Mouse (Mus musculus) heart, postnatal 0 days (tissue): ENCODE data around the gene Slc25a41. TPM values are rescaled to one million over a fixed set of nuclear protein-coding genes. Genes with fewer than 3 reads are reported as not detected.

Source experiments
- ATAC-seq: fragments of 200-750 bp; cut with Nextera tagmentation; 2 replicates; pipeline ENCODE4 v1.8.0; 2017; ENCODE audit warnings: low read depth, moderate number of reproducible peaks, moderate library complexity; ENCODE audit not compliant: insufficient read depth
- DNase-seq: peaks from one replicate; pipeline ENCODE4 v3.0.0-alpha.2; 2016; ENCODE audit warnings: low spot score
- H3K27ac ChIP-seq: fragments of 300-500 bp; sonication (generic); 2 replicates; pipeline ENCODE4 v1.5.1; 2014; ENCODE audit warnings: low read depth, mild to moderate bottlenecking
- H3K27me3 ChIP-seq: fragments of 300-500 bp; sonication (generic); 2 replicates; pipeline ENCODE4 v1.6.1; 2014; ENCODE audit warnings: low read length, mixed read lengths; ENCODE audit not compliant: control insufficient read depth, insufficient read depth
- H3K36me3 ChIP-seq: fragments of 300-500 bp; sonication (generic); replicated peaks from 2 replicates; pipeline ENCODE4 v1.6.1; 2014; ENCODE audit warnings: low read length, mixed read lengths; ENCODE audit not compliant: control insufficient read depth, insufficient read depth
- H3K4me1 ChIP-seq: fragments of 300-500 bp; sonication (generic); 2 replicates; pipeline ENCODE4 v1.6.1; 2014; ENCODE audit warnings: antibody characterized with exemption; ENCODE audit not compliant: control insufficient read depth, insufficient read depth
- H3K4me2 ChIP-seq: fragments of 300-500 bp; sonication (generic); 2 replicates; pipeline ENCODE4 v1.6.1; 2014; ENCODE audit warnings: low read depth, mild to moderate bottlenecking, low read length, moderate library complexity
- H3K4me3 ChIP-seq: fragments of 300-500 bp; sonication (generic); 2 replicates; pipeline ENCODE4 v1.5.1; 2014; ENCODE audit warnings: low read depth, low read length
- H3K9ac ChIP-seq: fragments of 300-500 bp; sonication (generic); replicated peaks from 2 replicates; pipeline ENCODE4 v1.6.1; 2014; ENCODE audit warnings: low read depth, low read length, mixed read lengths
- H3K9me3 ChIP-seq: fragments of 300-500 bp; sonication (generic); replicated peaks from 2 replicates; pipeline ENCODE4 v1.6.1; 2016; ENCODE audit warnings: low read length; ENCODE audit not compliant: control insufficient read depth
- CTCF ChIP-seq: IDR thresholded peaks from 2 replicates; pipeline ENCODE4 v1.5.1; 2016; ENCODE audit warnings: antibody characterized with exemption, control low read depth, low read depth
- EP300 ChIP-seq: IDR thresholded peaks from 2 replicates; pipeline ENCODE4 v1.6.1; 2016; ENCODE audit warnings: antibody characterized with exemption, low read depth
- WGBS: fragments of 180-500 bp; shearing (Covaris S2); extraction: QIAGEN DNeasy Blood & Tissue Kit; methylation state at CpG from one replicate; pipeline ENCODE4 v1.1.7; 2014; 5-methylcytosine and 5-hydroxymethylcytosine counted together
- polyA plus RNA-seq: library from polyadenylated mRNA; unstranded; fragments of >200 nt; fragmentation: Nextera tagmentation; extraction: Ambion mirVana; gene quantifications from 2 replicates; pipeline ENCODE4 v1.2.1, GENCODE M21; 2015
- total RNA-seq: library from RNA; depleted of rRNA; stranded (reverse); fragments of >200 nt; gene quantifications from 2 replicates; pipeline ENCODE4 v1.2.3, GENCODE M21; 2014; ENCODE audit warnings: low replicate concordance

Slc25a41 gene
- total and polyA plus RNA-seq, 2 experiments from 2014 or later, result not detected

DNA sequence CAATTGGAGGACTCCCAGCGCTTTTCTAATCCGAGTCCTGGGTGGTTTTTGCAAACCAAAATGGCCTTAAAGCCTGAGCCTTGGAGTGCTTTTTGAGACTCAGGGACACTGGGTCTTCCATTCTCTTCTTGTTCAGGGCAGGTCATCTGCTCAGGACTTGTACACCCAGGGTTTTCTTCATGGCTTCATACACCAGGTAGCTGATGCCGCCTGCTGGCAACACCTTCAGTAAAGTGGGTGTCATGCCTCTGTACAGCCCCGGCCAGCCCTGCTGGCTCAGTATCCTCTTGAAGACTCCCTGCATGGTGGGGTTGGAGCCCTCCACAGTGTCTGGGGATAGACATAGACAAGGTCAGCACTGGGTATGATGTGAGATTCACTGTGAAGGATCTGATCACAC, 8.6 kb downstream of the Slc25a41 start:
- H3K36me3 ChIP-seq, result peaks cover 10% of the 10 kb centered on the region
- ATAC-seq, result no peak
- no peak for TF ChIP-seq EP300
- TF ChIP-seq CTCF, result no peak
- H3K27me3 ChIP-seq, result no peaks in the 10 kb centered on the region
- WGBS, result 93% methylated on average over 4 of the region's 4 CpGs
- no peak overlapping the region for H3K4me3 ChIP-seq
- H3K9ac ChIP-seq, result no peak overlapping the region
- peak overlapping the region; percentile 62; the same call in 1 of the 2 replicates for H3K4me2 ChIP-seq
- no peak for DNase-seq
- peaks cover 19% of the 10 kb centered on the region for H3K4me1 ChIP-seq
- H3K27ac ChIP-seq, result no peak overlapping the region
- no peaks in the 10 kb centered on the region for H3K9me3 ChIP-seq

DNA sequence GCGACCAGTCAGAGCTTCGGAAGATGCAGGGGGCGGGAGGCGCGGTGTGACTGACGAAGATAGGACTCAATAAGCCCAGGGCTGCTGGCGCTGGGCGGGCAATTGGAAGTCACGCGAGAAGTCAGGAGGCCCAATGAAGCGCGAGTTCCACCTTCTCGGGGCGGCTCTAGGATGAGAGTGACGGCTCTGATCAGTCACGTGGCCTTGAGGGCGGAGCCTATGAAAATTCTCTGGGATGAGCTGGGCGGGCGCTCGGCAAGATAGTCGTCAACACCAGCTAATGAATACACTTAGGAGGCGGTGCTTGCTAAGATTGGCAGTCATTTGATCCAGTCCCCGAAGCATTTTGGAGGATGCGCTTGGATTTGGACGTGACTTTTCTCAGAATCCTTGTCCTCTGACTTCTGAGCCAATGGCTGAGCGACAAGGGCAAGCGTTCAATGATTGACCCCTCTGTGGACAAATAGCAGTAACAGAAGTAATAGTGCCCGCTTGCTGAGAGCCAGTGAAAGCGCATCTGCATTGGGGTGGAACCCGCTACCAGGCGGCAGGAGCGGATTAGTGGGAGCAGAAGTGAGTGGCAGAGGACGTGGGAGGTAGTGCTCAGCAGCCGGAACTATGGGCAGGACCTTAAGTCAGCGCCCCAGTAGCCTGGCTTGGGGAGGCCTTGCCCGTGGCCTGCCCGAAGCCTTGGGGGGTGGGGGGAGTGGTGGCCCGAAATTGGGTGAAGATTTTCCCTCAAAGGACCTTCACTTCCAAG, 9.6 kb downstream of the Slc25a41 start:
- H3K9me3 ChIP-seq, result no peaks in the 10 kb centered on the region
- H3K4me2 ChIP-seq, result peak overlapping the region; percentile 62
- H3K36me3 ChIP-seq, result peaks cover 19% of the 10 kb centered on the region
- peak; percentile 95 for ATAC-seq
- under 1% methylated on average over 38 of the region's 38 CpGs for WGBS
- DNase-seq, result peak; percentile 100
- no peaks in the 10 kb centered on the region for H3K27me3 ChIP-seq
- peak overlapping the region; percentile 89 for H3K27ac ChIP-seq
- H3K9ac ChIP-seq, result peak overlapping the region; percentile 40; the same call in 1 of the 2 replicates
- TF ChIP-seq EP300 (no peak), CTCF (no peak)
- H3K4me3 ChIP-seq, result peak overlapping the region; percentile 36
- H3K4me1 ChIP-seq, result peaks cover 19% of the 10 kb centered on the region

GRCm38 (mm10) chr17:57030931-57031660, 10.4 kb downstream of the Slc25a41 start, which contains the start of gene Khsrp:
TSS of gene Khsrp (minus strand) at chr17:57031522.
- ATAC-seq, result no peak
- Histone ChIP-seq H3K36me3 (peaks cover 26% of the 10 kb centered on the region), H3K27ac (peak within 1 kb of the TSS; percentile 94), H3K27me3 (no peaks in the 10 kb centered on the region), H3K4me3 (peak within 1 kb of the TSS; percentile 86), H3K9me3 (no peaks in the 10 kb centered on the region), H3K4me1 (peaks cover 19% of the 10 kb centered on the region), H3K4me2 (peak within 1 kb of the TSS; percentile 94), H3K9ac (peak within 1 kb of the TSS; percentile 100)
- TF ChIP-seq CTCF, result no peak
- TF ChIP-seq EP300, result no peak
- under 1% methylated on average over 68 of the region's 99 CpGs for WGBS
- DNase-seq, result peak; percentile 12

DNA sequence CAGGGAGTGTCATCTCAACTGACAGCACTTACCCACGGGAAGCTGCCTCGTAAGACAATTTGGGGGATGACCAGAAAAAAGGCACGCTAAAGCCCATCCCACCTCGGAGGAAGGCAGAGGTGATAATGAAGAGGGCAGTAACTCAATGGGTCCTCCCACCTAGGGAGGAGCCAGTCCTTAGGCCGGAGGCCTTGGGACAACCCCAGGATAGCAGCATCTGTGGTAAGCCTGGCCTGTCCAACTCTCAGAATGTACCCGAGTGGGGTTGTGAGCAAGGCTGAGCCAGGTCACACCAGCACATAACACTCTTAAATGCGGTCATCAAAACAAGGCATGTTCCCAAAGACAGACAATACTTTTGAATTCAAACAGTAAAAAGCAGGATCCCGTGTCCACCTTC, 11.8 kb downstream of the Slc25a41 start:
- H3K9ac ChIP-seq, result peak overlapping the region; percentile 100; the same call in 1 of the 2 replicates
- WGBS, result 23% methylated on average over 8 of the region's 8 CpGs
- H3K27ac ChIP-seq, result no peak overlapping the region; the same call in 1 of the 2 replicates
- peaks cover 40% of the 10 kb centered on the region for H3K36me3 ChIP-seq
- no peaks in the 10 kb centered on the region for H3K9me3 ChIP-seq
- DNase-seq, result peak; percentile 16
- peaks cover 19% of the 10 kb centered on the region for H3K4me1 ChIP-seq
- no peak for ATAC-seq
- peak overlapping the region; percentile 94 for H3K4me2 ChIP-seq
- no peak for TF ChIP-seq CTCF
- no peak for TF ChIP-seq EP300
- peak overlapping the region; percentile 86 for H3K4me3 ChIP-seq
- H3K27me3 ChIP-seq, result no peaks in the 10 kb centered on the region

GRCm38 (mm10) chr17:57027471-57027870, 14.0 kb downstream of the Slc25a41 start:
- no peak for DNase-seq
- Histone ChIP-seq H3K27ac (no peak overlapping the region), H3K27me3 (no peaks in the 10 kb centered on the region), H3K4me3 (no peak overlapping the region), H3K36me3 (peaks cover 62% of the 10 kb centered on the region), H3K4me1 (peaks cover 18% of the 10 kb centered on the region), H3K9me3 (no peaks in the 10 kb centered on the region), H3K4me2 (no peak overlapping the region), H3K9ac (no peak overlapping the region)
- WGBS, result 88% methylated on average over 4 of the region's 4 CpGs
- no peak for ATAC-seq
- TF ChIP-seq CTCF (no peak), EP300 (no peak)
